ENCODE assay signal across 9 mouse cellular contexts in the genomic region with DNA sequence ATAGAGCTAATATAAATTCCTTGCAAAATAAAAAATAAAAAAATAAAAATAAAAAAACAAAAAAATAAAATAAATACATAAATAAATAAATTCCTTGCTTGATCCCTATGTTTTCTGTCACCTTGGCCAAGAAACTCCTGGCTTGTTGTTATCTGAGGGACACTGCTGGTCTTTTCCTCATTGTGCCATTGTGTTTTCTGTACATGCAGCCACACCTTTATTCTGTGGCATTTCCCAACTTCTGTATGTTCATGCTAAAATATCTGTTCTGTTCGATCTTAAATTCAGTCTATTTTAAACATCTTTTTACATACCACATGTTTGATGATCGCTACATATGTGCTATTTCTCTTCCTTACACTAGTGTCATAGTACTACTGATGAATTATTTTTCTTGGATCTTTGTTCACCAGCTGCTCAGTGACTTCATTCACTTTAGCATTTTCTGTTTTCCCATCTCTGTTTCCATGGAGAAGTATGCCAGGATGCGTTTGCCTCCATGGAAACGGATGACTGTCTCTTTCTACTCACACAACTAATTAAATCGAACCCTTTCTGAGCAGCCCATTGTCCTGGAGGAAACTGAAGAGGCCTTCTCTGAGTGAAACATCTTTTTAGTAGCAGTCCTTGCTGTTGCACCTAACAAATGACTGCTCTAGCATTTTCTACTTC. TPM values are rescaled to one million over a fixed set of nuclear protein-coding genes. Genes with fewer than 3 reads are reported as not detected.
DNase-seq lines count a peak whose midpoint lies in the region; ATAC-seq lines count a peak whose summit lies in the region.
"Had no signal": no experiment of that assay in that cellular context is flagged by ENCODE, and none has a peak within 500 bp of the region (broad histone marks: within the 10 kb centered on the region; RNA-seq: fewer than 3 reads in every experiment).

No protein-coding gene starts in this region.

- ATAC-seq in embryonic facial prominence, embryonic 14.5 days (ENCODE audit: low read depth) = no peak; the same call in 1 of the 2 replicates
- peak; percentile 84 for ATAC-seq in forebrain, embryonic 15.5 days (replicated peaks)
- ATAC-seq in neural tube, embryonic 13.5 days (ENCODE audit: low read depth) = peak; percentile 65

- no peak overlapping the region for H3K27ac ChIP-seq in embryonic facial prominence, embryonic 14.5 days (replicated peaks; ENCODE audit: low read depth, low read length)
- no peak overlapping the region for H3K27ac ChIP-seq in embryonic facial prominence, embryonic 10.5 days (replicated peaks)
- peak overlapping the region; percentile 74 for H3K27ac ChIP-seq in forebrain, embryonic 15.5 days (replicated peaks)
- H3K27ac ChIP-seq in neural tube, embryonic 13.5 days (replicated peaks) = no peak overlapping the region

- 79% methylated on average over 5 of the region's 5 CpGs for WGBS in embryonic facial prominence, embryonic 14.5 days
- WGBS in embryonic facial prominence, embryonic 10.5 days = 67% methylated on average over 5 of the region's 5 CpGs
- WGBS in forebrain, embryonic 15.5 days = 18% methylated on average over 5 of the region's 5 CpGs
- WGBS in neural tube, embryonic 13.5 days = 20% methylated on average over 5 of the region's 5 CpGs

- H3K27me3 ChIP-seq in embryonic facial prominence, embryonic 14.5 days (replicated peaks; ENCODE audit: control insufficient read depth, insufficient read depth, low read length) = no peaks in the 10 kb centered on the region
- H3K27me3 ChIP-seq in embryonic facial prominence, embryonic 10.5 days (replicated peaks; ENCODE audit: low read depth, poor library complexity, severe bottlenecking) = no peaks in the 10 kb centered on the region
- no peaks in the 10 kb centered on the region for H3K27me3 ChIP-seq in forebrain, embryonic 15.5 days
- H3K27me3 ChIP-seq in neural tube, embryonic 13.5 days = no peaks in the 10 kb centered on the region

- H3K4me2 ChIP-seq in embryonic facial prominence, embryonic 14.5 days (ENCODE audit: low read depth, low read length) = no peak overlapping the region
- no peak overlapping the region; the same call in 1 of the 2 replicates for H3K4me2 ChIP-seq in forebrain, embryonic 15.5 days (replicated peaks)
- H3K4me2 ChIP-seq in neural tube, embryonic 13.5 days = no peak overlapping the region
- H3K4me2 ChIP-seq: lung, embryonic 14.5 days had no signal

- H3K9me3 ChIP-seq in embryonic facial prominence, embryonic 14.5 days (ENCODE audit: control insufficient read depth, low read length) = no peaks in the 10 kb centered on the region
- no peaks in the 10 kb centered on the region; the same call in 1 of the 2 replicates for H3K9me3 ChIP-seq in embryonic facial prominence, embryonic 10.5 days
- no peaks in the 10 kb centered on the region for H3K9me3 ChIP-seq in forebrain, embryonic 15.5 days
- no peaks in the 10 kb centered on the region for H3K9me3 ChIP-seq in neural tube, embryonic 13.5 days

- peak; percentile 5 for DNase-seq in embryonic facial prominence, embryonic 14.5 days (ENCODE audit: low spot score)
- DNase-seq in embryonic facial prominence, embryonic 10.5 days (ENCODE audit: low spot score) = no peak
- peak; percentile 72 for DNase-seq in layer of hippocampus, adult 9-11 months
- no peak for DNase-seq in urinary bladder, adult 2 months (ENCODE audit: low spot score)
- no peak for DNase-seq in spleen, postnatal 4 days (ENCODE audit: low spot score in 2 of 2)
- no peak for DNase-seq in gastrocnemius, postnatal 14 days
- DNase-seq: lung, embryonic 14.5 days had no signal

- intact Hi-C loops in gastrocnemius, postnatal 14 days (cut with DNase I; ENCODE audit: low total_unique reads) = no loop called here

- H3K4me1 ChIP-seq in embryonic facial prominence, embryonic 14.5 days (ENCODE audit: control insufficient read depth, insufficient read depth, low read length) = no peaks in the 10 kb centered on the region
- no peaks in the 10 kb centered on the region for H3K4me1 ChIP-seq in embryonic facial prominence, embryonic 10.5 days
- peaks cover 8% of the 10 kb centered on the region for H3K4me1 ChIP-seq in forebrain, embryonic 15.5 days
- H3K4me1 ChIP-seq in neural tube, embryonic 13.5 days (replicated peaks) = no peaks in the 10 kb centered on the region

- H3K36me3 ChIP-seq in embryonic facial prominence, embryonic 14.5 days (ENCODE audit: control insufficient read depth, insufficient read depth, low read length) = peaks cover 14% of the 10 kb centered on the region
- peaks cover 18% of the 10 kb centered on the region for H3K36me3 ChIP-seq in embryonic facial prominence, embryonic 10.5 days (replicated peaks)
- no peaks in the 10 kb centered on the region for H3K36me3 ChIP-seq in forebrain, embryonic 15.5 days
- H3K36me3 ChIP-seq in neural tube, embryonic 13.5 days = peaks cover 4% of the 10 kb centered on the region; the same call in 1 of the 2 replicates

- no peak overlapping the region for H3K9ac ChIP-seq in embryonic facial prominence, embryonic 14.5 days (ENCODE audit: low read depth, low read length)
- no peak overlapping the region for H3K9ac ChIP-seq in forebrain, embryonic 15.5 days (replicated peaks)
- H3K9ac ChIP-seq in neural tube, embryonic 13.5 days = no peak overlapping the region
- H3K9ac ChIP-seq: lung, embryonic 14.5 days had no signal

- no peak overlapping the region for H3K4me3 ChIP-seq in embryonic facial prominence, embryonic 14.5 days (ENCODE audit: low read depth, low read length)
- H3K4me3 ChIP-seq in embryonic facial prominence, embryonic 10.5 days = no peak overlapping the region
- no peak overlapping the region for H3K4me3 ChIP-seq in forebrain, embryonic 15.5 days
- no peak overlapping the region for H3K4me3 ChIP-seq in neural tube, embryonic 13.5 days

RNA-seq across cellular contexts. Expression of a gene that starts 7.7 kb away (rescaled TPM):
- polyA plus RNA-seq in embryonic facial prominence, embryonic 14.5 days (2014; fragmentation: Nextera tagmentation; extraction: Ambion mirVana) = 5.8 and 9.0 TPM in 2 replicates
- polyA plus RNA-seq in embryonic facial prominence, embryonic 10.5 days (2016; fragmentation: Nextera tagmentation; extraction: Ambion mirVana) = 9.8 and 10.2 TPM in 2 replicates
- 7.2 and 7.4 TPM in 2 replicates for polyA plus RNA-seq in forebrain, embryonic 15.5 days (2015; fragmentation: Nextera tagmentation; extraction: Ambion mirVana)
- 7.4 and 7.7 TPM in 2 replicates for polyA plus RNA-seq in neural tube, embryonic 13.5 days (2015; fragmentation: Nextera tagmentation; extraction: Ambion mirVana)
- polyA plus RNA-seq in urinary bladder, adult 2 months (2012; rRNA removed) = 6.3 and 8.3 TPM in 2 replicates
- total RNA-seq in gastrocnemius, postnatal 14 days (2021) = 1 to 10 TPM; 2.8 to 3.2 TPM

RNA-seq across cellular contexts. Expression of a gene that starts 7.9 kb away (rescaled TPM):
- 82.0 and 84.1 TPM in 2 replicates for polyA plus RNA-seq in embryonic facial prominence, embryonic 14.5 days (2014; fragmentation: Nextera tagmentation; extraction: Ambion mirVana)
- polyA plus RNA-seq in embryonic facial prominence, embryonic 10.5 days (2016; fragmentation: Nextera tagmentation; extraction: Ambion mirVana) = 57.1 and 60.5 TPM in 2 replicates
- polyA plus RNA-seq in forebrain, embryonic 15.5 days (2015; fragmentation: Nextera tagmentation; extraction: Ambion mirVana) = 61.4 and 67.0 TPM in 2 replicates
- polyA plus RNA-seq in neural tube, embryonic 13.5 days (2015; fragmentation: Nextera tagmentation; extraction: Ambion mirVana) = 68.3 and 72.4 TPM in 2 replicates
- polyA plus RNA-seq in urinary bladder, adult 2 months (2012; rRNA removed) = 47.1 and 49.4 TPM in 2 replicates
- total RNA-seq in gastrocnemius, postnatal 14 days (2021) = 10 to 100 TPM; 26.4 to 27.6 TPM

Comparison
In these comparisons a context has a peak if more than half of its experiments do, and no peak if none do; other contexts are left out.
1. DNase-seq: peak in embryonic facial prominence, embryonic 14.5 days (single experiment) and layer of hippocampus, adult 9-11 months (single experiment); none in embryonic facial prominence, embryonic 10.5 days (single experiment), urinary bladder, adult 2 months (single experiment), spleen, postnatal 4 days (0 of 2) and gastrocnemius, postnatal 14 days (single experiment).